Mouse (Mus musculus): ENCODE measurements around the gene Pex14.
A peak's percentile ranks its signal among the peaks of the same experiment; 100 is the strongest.

The Pex14 gene

GRCm38 (mm10) chr4:148952328-148953222, 147.1 kb downstream of the Pex14 start:
- DNase-seq (ENCODE audit: extremely low read depth, low read depth): no peak

GRCm38 (mm10) chr4:148951821-148952291, 147.8 kb downstream of the Pex14 start:
- no peak for DNase-seq (ENCODE audit: extremely low read depth, low read depth)

- no peak for DNase-seq (ENCODE audit: extremely low read depth, low read depth)
Measured at GRCm38 (mm10) chr4:148950932-148951650, 148.6 kb downstream of the Pex14 start.

- DNase-seq (ENCODE audit: extremely low read depth, low read depth): no peak
Measured at GRCm38 (mm10) chr4:148950487-148950886, 149.2 kb downstream of the Pex14 start.

- no peak for DNase-seq (ENCODE audit: extremely low read depth, low read depth)
Measured at GRCm38 (mm10) chr4:148947833-148948388, 151.8 kb downstream of the Pex14 start.

- DNase-seq (ENCODE audit: extremely low read depth, low read depth): no peak
Measured at GRCm38 (mm10) chr4:148946071-148946470, 153.6 kb downstream of the Pex14 start.

- DNase-seq (ENCODE audit: extremely low read depth, low read depth): peak; percentile 15
Measured at GRCm38 (mm10) chr4:148945476-148945881, 154.2 kb downstream of the Pex14 start.

- no peak for DNase-seq (ENCODE audit: extremely low read depth, low read depth)
Measured at GRCm38 (mm10) chr4:148943099-148943498, 156.6 kb downstream of the Pex14 start.

- no peak for DNase-seq (ENCODE audit: extremely low read depth, low read depth)
Measured at GRCm38 (mm10) chr4:148941321-148941720, 158.4 kb downstream of the Pex14 start.

GRCm38 (mm10) chr4:148940674-148941211, 158.9 kb downstream of the Pex14 start:
- DNase-seq (ENCODE audit: extremely low read depth, low read depth): peak; percentile 69

GRCm38 (mm10) chr4:148938546-148938945, 161.1 kb downstream of the Pex14 start:
- DNase-seq (ENCODE audit: extremely low read depth, low read depth): no peak

- DNase-seq (ENCODE audit: extremely low read depth, low read depth): no peak
Measured at GRCm38 (mm10) chr4:148936727-148937126, 162.9 kb downstream of the Pex14 start.

- no peak for DNase-seq (ENCODE audit: extremely low read depth, low read depth)
Measured at GRCm38 (mm10) chr4:148936111-148936510, 163.6 kb downstream of the Pex14 start.

- no peak for DNase-seq (ENCODE audit: extremely low read depth, low read depth)
Measured at GRCm38 (mm10) chr4:148935211-148935610, 164.5 kb downstream of the Pex14 start.

GRCm38 (mm10) chr4:148933109-148933508, 166.6 kb downstream of the Pex14 start:
- DNase-seq (ENCODE audit: extremely low read depth, low read depth): no peak

GRCm38 (mm10) chr4:148930721-148931229, 168.9 kb downstream of the Pex14 start:
- no peak for DNase-seq (ENCODE audit: extremely low read depth, low read depth)

GRCm38 (mm10) chr4:148928876-148929275, 170.8 kb downstream of the Pex14 start:
- no peak for DNase-seq (ENCODE audit: extremely low read depth, low read depth)

- DNase-seq (ENCODE audit: extremely low read depth, low read depth): no peak
Measured at GRCm38 (mm10) chr4:148928316-148928715, 171.4 kb downstream of the Pex14 start.

GRCm38 (mm10) chr4:148926459-148926858, 173.2 kb downstream of the Pex14 start:
- DNase-seq (ENCODE audit: extremely low read depth, low read depth): no peak

- DNase-seq (ENCODE audit: extremely low read depth, low read depth): no peak
Measured at GRCm38 (mm10) chr4:148925589-148926359, 173.9 kb downstream of the Pex14 start.

GRCm38 (mm10) chr4:148923976-148924375, 175.7 kb downstream of the Pex14 start:
- no peak for DNase-seq (ENCODE audit: extremely low read depth, low read depth)

Data from MEL-GATA-1-ER (cell line).